Mouse (Mus musculus) naive thymus-derived CD4-positive, alpha-beta T cell, adult 2 months (primary cell): ENCODE measurements at regions not wholly inside any gene's neighbourhood (a gene's known extent, or its start where the extent isn't known, plus 50 kb on each side); places are given as distances from the start of the nearest gene placed in this dataset.

Experiments used
- DNase-seq: peaks from one replicate; pipeline ENCODE4 v3.0.0-alpha.2; 2011; ENCODE audit warnings: low read depth

- DNase-seq, result no peak
Measured at GRCm38 (mm10) chr11:56159412-56160074, 118.7 kb upstream of the Nmur2 start.

DNA sequence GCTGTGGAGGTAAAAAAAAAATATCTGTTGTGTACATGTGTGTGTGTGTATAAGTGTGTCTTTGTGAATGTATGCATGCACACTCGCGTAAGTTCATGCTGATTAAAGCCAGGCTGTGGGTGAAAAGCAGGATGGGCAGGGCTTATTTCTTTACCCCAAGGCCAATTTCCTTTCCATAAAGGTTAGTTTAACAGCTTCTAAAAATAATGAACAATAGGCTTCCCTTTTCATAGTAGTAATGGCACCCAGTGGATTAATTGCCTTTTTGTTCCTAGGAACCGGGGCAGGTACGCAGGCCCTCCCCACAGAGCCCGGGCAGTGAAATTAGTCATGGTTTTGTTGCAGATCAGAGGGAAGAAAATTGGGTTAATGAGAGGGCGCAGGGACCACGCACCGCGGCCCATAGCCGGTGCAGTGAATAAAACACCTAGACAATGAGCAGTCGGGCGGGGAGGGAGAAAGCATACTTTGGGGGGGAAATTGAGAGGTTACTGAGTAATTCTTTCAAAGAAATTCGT lies 110.1 kb upstream of the Nmur2 start:
- no peak for DNase-seq

GRCm38 (mm10) chr11:56149752-56150151 lies 108.9 kb upstream of the Nmur2 start:
- no peak for DNase-seq

DNA sequence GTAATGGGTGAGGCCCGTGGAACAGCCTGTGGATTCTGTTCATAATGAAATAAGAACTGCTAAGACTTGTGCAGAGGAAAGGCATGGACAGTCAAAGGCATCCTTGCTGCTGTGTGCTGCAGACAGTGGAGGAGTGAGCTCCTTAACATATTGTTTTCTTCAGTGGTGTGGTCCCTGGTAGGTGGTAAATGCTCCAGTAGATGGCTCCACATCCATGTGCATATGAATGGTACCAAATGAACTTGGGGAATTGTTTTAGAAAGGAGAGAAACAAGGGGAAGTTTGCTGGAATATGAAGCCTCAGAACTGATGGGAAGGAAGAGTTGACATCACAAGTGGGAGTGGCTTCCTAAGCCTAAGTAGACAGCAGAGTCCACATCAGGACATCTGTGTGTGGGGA lies 108.1 kb upstream of the Nmur2 start:
- DNase-seq, result no peak

GRCm38 (mm10) chr11:56146708-56147107 lies 105.9 kb upstream of the Nmur2 start:
- DNase-seq, result no peak

- DNase-seq, result peak; percentile 6
Measured at GRCm38 (mm10) chr11:56131339-56131823, 90.6 kb upstream of the Nmur2 start.

DNA sequence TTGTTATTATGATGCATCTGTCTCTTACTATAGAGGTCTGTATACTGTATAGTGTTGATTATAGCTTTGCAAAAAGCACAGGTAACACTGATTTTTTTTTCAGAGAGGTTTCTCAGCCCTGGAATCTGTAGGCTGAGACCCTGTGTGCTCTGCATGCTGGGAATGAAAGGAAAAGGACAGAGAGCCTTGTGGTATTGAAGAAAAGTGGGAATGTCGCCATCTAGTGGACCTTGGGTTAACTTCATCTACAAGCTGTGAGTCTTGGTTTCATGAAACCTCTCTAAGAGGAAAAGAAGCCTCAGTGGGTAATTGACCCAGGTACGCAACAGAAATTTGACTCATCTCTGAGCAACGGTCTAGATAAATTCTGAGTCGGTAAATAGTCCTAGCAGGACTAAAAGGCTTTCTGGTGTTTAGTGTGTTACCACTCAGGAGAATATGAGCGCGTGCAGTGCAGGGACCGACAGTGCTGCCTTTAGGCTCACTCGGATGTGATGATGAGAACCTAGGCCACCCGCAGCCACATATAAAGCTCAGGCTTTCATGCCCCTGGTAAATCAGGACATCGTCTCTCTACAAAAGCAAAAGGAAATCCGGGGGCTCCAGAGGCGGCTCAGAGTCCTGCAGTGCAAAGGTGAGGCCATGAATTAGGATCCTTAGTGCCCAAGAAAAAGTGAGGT lies 75.9 kb upstream of the Nmur2 start:
- DNase-seq, result peak; percentile 1

DNA sequence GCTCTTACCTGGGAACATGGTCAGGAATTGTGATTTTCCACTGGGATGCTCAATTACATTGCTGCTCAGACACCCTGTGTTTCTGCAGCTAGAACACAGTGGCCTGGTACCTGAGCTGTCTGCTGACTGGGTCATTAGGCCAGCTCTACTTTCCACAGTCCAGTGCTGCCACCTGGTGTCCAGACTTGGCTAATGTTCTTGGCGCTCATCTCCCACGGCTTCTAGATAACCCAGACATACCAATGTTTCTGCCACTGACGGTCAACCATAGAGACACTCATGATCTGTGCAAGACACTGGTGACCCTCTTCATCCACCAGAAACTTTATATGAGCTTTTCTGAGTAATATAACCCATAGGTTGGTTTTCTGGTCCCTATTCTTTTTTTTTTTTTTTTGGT lies 67.1 kb upstream of the Nmur2 start:
- peak; percentile 7 for DNase-seq

GRCm38 (mm10) chr11:56105632-56106031 lies 64.8 kb upstream of the Nmur2 start:
- peak; percentile 4 for DNase-seq

DNA sequence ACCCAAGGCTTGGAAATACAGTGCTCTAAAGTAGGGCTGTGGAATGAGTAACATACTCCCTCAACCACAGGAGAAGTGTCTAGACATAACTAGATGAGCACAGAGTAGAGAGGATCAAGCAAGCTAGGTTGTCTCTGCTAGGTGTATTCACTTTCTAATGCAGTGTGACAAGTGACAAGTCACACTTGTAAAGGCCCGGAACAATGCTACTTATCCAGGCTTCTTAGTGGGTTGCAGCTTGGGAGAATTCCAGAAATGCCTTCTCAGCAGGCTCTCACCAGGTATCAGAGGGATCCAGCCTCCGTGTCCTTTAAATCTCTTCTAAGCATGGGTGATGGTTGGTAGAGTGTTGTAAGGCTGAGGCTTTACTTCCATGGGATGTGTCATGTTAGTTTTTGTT lies 52.1 kb upstream of the Nmur2 start:
- no peak for DNase-seq
